Mouse (Mus musculus) embryonic facial prominence, embryonic 12.5 days (tissue): ENCODE data around the gene Smdt1. TPM values are rescaled to one million over a fixed set of nuclear protein-coding genes. Genes with fewer than 3 reads are reported as not detected.

ENCODE experiments used
- ATAC-seq: fragments of 200-750 bp; cut with Nextera tagmentation; 2 replicates; pipeline ENCODE4 v1.8.0; 2017; ENCODE audit not compliant: insufficient number of reproducible peaks, insufficient read depth, low FRiP score, low TSS enrichment
- H3K27ac ChIP-seq: fragments of 300-500 bp; sonication (generic); 2 replicates; pipeline ENCODE4 v1.5.1; 2016; ENCODE audit warnings: mild to moderate bottlenecking
- H3K27me3 ChIP-seq: fragments of 300-500 bp; sonication (generic); 2 replicates; pipeline ENCODE4 v1.6.1; 2016; ENCODE audit warnings: mild to moderate bottlenecking, moderate library complexity
- H3K36me3 ChIP-seq: fragments of 300-500 bp; sonication (generic); 2 replicates; pipeline ENCODE4 v1.6.1; 2016; ENCODE audit warnings: mild to moderate bottlenecking
- H3K4me1 ChIP-seq: fragments of 300-500 bp; sonication (generic); 2 replicates; pipeline ENCODE4 v1.6.1; 2016
- H3K4me2 ChIP-seq: fragments of 300-500 bp; sonication (generic); replicated peaks from 2 replicates; pipeline ENCODE4 v1.6.1; 2016; ENCODE audit warnings: mild to moderate bottlenecking, moderate library complexity
- H3K4me3 ChIP-seq: fragments of 300-500 bp; sonication (generic); 2 replicates; pipeline ENCODE4 v1.5.1; 2016; ENCODE audit warnings: mild to moderate bottlenecking
- H3K9ac ChIP-seq: fragments of 300-500 bp; sonication (generic); 2 replicates; pipeline ENCODE4 v1.6.1; 2016; ENCODE audit warnings: mild to moderate bottlenecking, moderate library complexity
- H3K9me3 ChIP-seq: fragments of 300-500 bp; sonication (generic); 2 replicates; pipeline ENCODE4 v1.6.1; 2016; ENCODE audit warnings: mild to moderate bottlenecking, moderate library complexity
- WGBS: fragments of 180-500 bp; shearing (Covaris S2); methylation state at CpG from one replicate; pipeline ENCODE4 v1.1.7; 2016; 5-methylcytosine and 5-hydroxymethylcytosine counted together
- polyA plus RNA-seq: library from polyadenylated mRNA; unstranded; fragments of >200 nt; fragmentation: Nextera tagmentation; extraction: Ambion mirVana; gene quantifications from 2 replicates; pipeline ENCODE4 v1.2.1, GENCODE M21; 2016

Smdt1 gene
- polyA plus RNA-seq, 1 experiment from 2014 or later: 227 TPM

- Histone ChIP-seq H3K27me3 (no peaks in the 10 kb centered on the region), H3K4me3 (no peak overlapping the region), H3K9me3 (no peaks in the 10 kb centered on the region), H3K9ac (no peak overlapping the region), H3K4me1 (0 out of 2 replicates have a peak, but pooled peaks cover 6% of the 10 kb centered on the region), H3K27ac (no peak overlapping the region), H3K4me2 (no peak overlapping the region), H3K36me3 (peaks cover 8% of the 10 kb centered on the region; the same call in 1 of the 2 replicates)
- WGBS: 56% methylated on average over 2 of the region's 2 CpGs
- no peak for ATAC-seq
Measured at GRCm38 (mm10) chr15:82325382-82325781, 13.4 kb upstream of the Smdt1 start.

GRCm38 (mm10) chr15:82335194-82335593 is 3.6 kb upstream of the Smdt1 start:
- Histone ChIP-seq H3K4me2 (no peak overlapping the region), H3K4me3 (no peak overlapping the region), H3K36me3 (peaks cover 36% of the 10 kb centered on the region), H3K9ac (no peak overlapping the region), H3K9me3 (no peaks in the 10 kb centered on the region), H3K27me3 (no peaks in the 10 kb centered on the region), H3K4me1 (peaks cover 17% of the 10 kb centered on the region), H3K27ac (no peak overlapping the region)
- ATAC-seq: no peak
- 95% methylated on average over 4 of the region's 4 CpGs for WGBS

- H3K27ac ChIP-seq: no peak overlapping the region
- WGBS: 70% methylated on average over 12 of the region's 12 CpGs
- ATAC-seq: no peak
- no peak overlapping the region for H3K4me2 ChIP-seq
- H3K4me3 ChIP-seq: no peak overlapping the region
- H3K27me3 ChIP-seq: no peaks in the 10 kb centered on the region
- H3K9me3 ChIP-seq: no peaks in the 10 kb centered on the region
- peaks cover 33% of the 10 kb centered on the region for H3K36me3 ChIP-seq
- peaks cover 28% of the 10 kb centered on the region for H3K4me1 ChIP-seq
- no peak overlapping the region for H3K9ac ChIP-seq
Measured at GRCm38 (mm10) chr15:82336629-82337028, 2.1 kb upstream of the Smdt1 start.

GRCm38 (mm10) chr15:82337875-82338274 is 884 bp upstream of the Smdt1 start:
- ATAC-seq: no peak
- H3K9ac ChIP-seq: peak overlapping the region; percentile 60; the same call in 1 of the 2 replicates
- no peaks in the 10 kb centered on the region for H3K27me3 ChIP-seq
- H3K27ac ChIP-seq: 0 out of 2 replicates have a peak overlapping the region, but pooled peaks have one; percentile 13
- H3K4me2 ChIP-seq: peak overlapping the region; percentile 63
- peak overlapping the region; percentile 48 for H3K4me3 ChIP-seq
- peaks cover 24% of the 10 kb centered on the region for H3K36me3 ChIP-seq
- 36% methylated on average over 4 of the region's 4 CpGs for WGBS
- peaks cover 31% of the 10 kb centered on the region for H3K4me1 ChIP-seq
- no peaks in the 10 kb centered on the region for H3K9me3 ChIP-seq

- H3K27ac ChIP-seq: no peak overlapping the region
- H3K36me3 ChIP-seq: peaks cover 21% of the 10 kb centered on the region
- peak overlapping the region; percentile 63 for H3K4me2 ChIP-seq
- H3K9me3 ChIP-seq: no peaks in the 10 kb centered on the region
- no peak for ATAC-seq
- H3K4me1 ChIP-seq: peaks cover 31% of the 10 kb centered on the region
- H3K4me3 ChIP-seq: peak overlapping the region; percentile 48
- 55% methylated on average over 10 of the region's 10 CpGs for WGBS
- H3K27me3 ChIP-seq: no peaks in the 10 kb centered on the region
- H3K9ac ChIP-seq: peak overlapping the region; percentile 60; the same call in 1 of the 2 replicates
Measured at GRCm38 (mm10) chr15:82339150-82339549, 391 bp downstream of the Smdt1 start.

GRCm38 (mm10) chr15:82339634-82340254 is 985 bp downstream of the Smdt1 start:
- H3K27ac ChIP-seq: no peak overlapping the region
- H3K9me3 ChIP-seq: no peaks in the 10 kb centered on the region
- no peak for ATAC-seq
- no peak overlapping the region for H3K4me3 ChIP-seq
- H3K4me2 ChIP-seq: no peak overlapping the region
- H3K9ac ChIP-seq: no peak overlapping the region
- H3K36me3 ChIP-seq: peaks cover 15% of the 10 kb centered on the region
- WGBS: 66% methylated on average over 8 of the region's 8 CpGs
- peaks cover 31% of the 10 kb centered on the region for H3K4me1 ChIP-seq
- H3K27me3 ChIP-seq: no peaks in the 10 kb centered on the region

GRCm38 (mm10) chr15:82340414-82341035 is 1.8 kb downstream of the Smdt1 start:
- Histone ChIP-seq H3K27ac (peak overlapping the region; percentile 67), H3K4me1 (peaks cover 31% of the 10 kb centered on the region), H3K4me2 (peak overlapping the region; percentile 76), H3K9me3 (no peaks in the 10 kb centered on the region), H3K9ac (peak overlapping the region; percentile 79), H3K36me3 (peaks cover 7% of the 10 kb centered on the region; the same call in 1 of the 2 replicates), H3K27me3 (no peaks in the 10 kb centered on the region), H3K4me3 (peak overlapping the region; percentile 48)
- ATAC-seq: no peak
- 39% methylated on average over 21 of the region's 21 CpGs for WGBS

GRCm38 (mm10) chr15:82341036-82341501 is 2.3 kb downstream of the Smdt1 start:
- peaks cover 31% of the 10 kb centered on the region for H3K4me1 ChIP-seq
- ATAC-seq: no peak

GRCm38 (mm10) chr15:82341675-82342542 is 3.1 kb downstream of the Smdt1 start:
- no peaks in the 10 kb centered on the region for H3K36me3 ChIP-seq
- H3K9ac ChIP-seq: peak overlapping the region; percentile 79; the same call in 1 of the 2 replicates
- WGBS: 60% methylated on average over 15 of the region's 15 CpGs
- no peak for ATAC-seq
- H3K27ac ChIP-seq: peak overlapping the region; percentile 67
- peak overlapping the region; percentile 48 for H3K4me3 ChIP-seq
- H3K4me1 ChIP-seq: peaks cover 32% of the 10 kb centered on the region
- H3K27me3 ChIP-seq: no peaks in the 10 kb centered on the region
- H3K9me3 ChIP-seq: no peaks in the 10 kb centered on the region
- H3K4me2 ChIP-seq: peak overlapping the region; percentile 76

More at GRCm38 (mm10) chr15:82341036-82341501, 2.3 kb downstream of the Smdt1 start:
- H3K9me3 ChIP-seq: no peaks in the 10 kb centered on the region
- 2% methylated on average over 40 of the region's 40 CpGs for WGBS
- H3K36me3 ChIP-seq: peaks cover 4% of the 10 kb centered on the region; the same call in 1 of the 2 replicates
- no peaks in the 10 kb centered on the region for H3K27me3 ChIP-seq
- peak overlapping the region; percentile 48 for H3K4me3 ChIP-seq
- H3K9ac ChIP-seq: peak overlapping the region; percentile 79
- peak overlapping the region; percentile 67 for H3K27ac ChIP-seq
- H3K4me2 ChIP-seq: peak overlapping the region; percentile 76

GRCm38 (mm10) chr15:82342543-82342935 is 3.8 kb downstream of the Smdt1 start:
- Histone ChIP-seq H3K27me3 (no peaks in the 10 kb centered on the region), H3K4me2 (no peak overlapping the region), H3K36me3 (no peaks in the 10 kb centered on the region), H3K4me3 (no peak overlapping the region), H3K9ac (no peak overlapping the region), H3K9me3 (no peaks in the 10 kb centered on the region), H3K4me1 (peaks cover 33% of the 10 kb centered on the region), H3K27ac (0 out of 2 replicates have a peak overlapping the region, but pooled peaks have one; percentile 67)
- WGBS: 72% methylated on average over 5 of the region's 5 CpGs
- ATAC-seq: no peak
